ENCODE assay signal across 8 mouse cellular contexts in genomic region chr7:141173323-141173850, GRCm38 (mm10). TPM values are rescaled to one million over a fixed set of nuclear protein-coding genes. Genes with fewer than 3 reads are reported as not detected.
DNase-seq lines count a peak whose midpoint lies in the region; ATAC-seq lines count a peak whose summit lies in the region.

No protein-coding gene starts in this region.

- H3K4me1 ChIP-seq in erythroblast, embryonic 14.5 days (ENCODE audit: control insufficient read depth) = peaks cover 61% of the 10 kb centered on the region
- H3K4me1 ChIP-seq in forebrain, embryonic 14.5 days (ENCODE audit: control insufficient read depth, insufficient read depth, low read length) = peaks cover 7% of the 10 kb centered on the region
- H3K4me1 ChIP-seq in liver, embryonic 13.5 days (replicated peaks) = peaks cover 50% of the 10 kb centered on the region

- peak overlapping the region; percentile 73 for H3K4me2 ChIP-seq in forebrain, embryonic 14.5 days (ENCODE audit: low read length)
- peak overlapping the region; percentile 89 for H3K4me2 ChIP-seq in liver, embryonic 13.5 days

- peak overlapping the region; percentile 77 for H3K9ac ChIP-seq in forebrain, embryonic 14.5 days (ENCODE audit: low read length)
- peak overlapping the region; percentile 79 for H3K9ac ChIP-seq in liver, embryonic 13.5 days

- H3K27me3 ChIP-seq in erythroblast, embryonic 14.5 days (ENCODE audit: control insufficient read depth) = peaks cover 5% of the 10 kb centered on the region
- no peaks in the 10 kb centered on the region for H3K27me3 ChIP-seq in forebrain, embryonic 14.5 days (replicated peaks; ENCODE audit: control insufficient read depth, insufficient read depth, low read length)
- H3K27me3 ChIP-seq in liver, embryonic 13.5 days = peaks cover 3% of the 10 kb centered on the region; the same call in 1 of the 2 replicates

- H3K9me3 ChIP-seq in erythroblast, embryonic 14.5 days (ENCODE audit: control insufficient read depth, low read length) = peaks cover 2% of the 10 kb centered on the region; the same call in 1 of the 2 replicates
- no peaks in the 10 kb centered on the region for H3K9me3 ChIP-seq in forebrain, embryonic 14.5 days (replicated peaks; ENCODE audit: control insufficient read depth, low read length)
- no peaks in the 10 kb centered on the region for H3K9me3 ChIP-seq in liver, embryonic 13.5 days (replicated peaks)

- peak; percentile 26 for DNase-seq in 416B (ENCODE audit: low read depth)
- no peak for DNase-seq in forebrain, embryonic 14.5 days (ENCODE audit: low spot score)
- no peak for DNase-seq in liver, embryonic 13.5 days
- no peak for DNase-seq in left cerebral cortex, adult 18-20 months (ENCODE audit: low spot score in 2 of 2)
- no peak for DNase-seq in adrenal gland, postnatal 10 days
- no peak for DNase-seq in layer of hippocampus, postnatal 36 days

- H3K27ac ChIP-seq in forebrain, embryonic 14.5 days (ENCODE audit: low read depth, low read length) = no peak overlapping the region
- peak overlapping the region; percentile 83 for H3K27ac ChIP-seq in liver, embryonic 13.5 days

- H3K4me3 ChIP-seq in erythroblast, embryonic 14.5 days (replicated peaks) = peak overlapping the region; percentile 77
- H3K4me3 ChIP-seq in forebrain, embryonic 14.5 days (ENCODE audit: low read depth, low read length) = peak overlapping the region; percentile 52
- peak overlapping the region; percentile 70; the same call in 1 of the 2 replicates for H3K4me3 ChIP-seq in liver, embryonic 13.5 days (replicated peaks)

- 90% methylated on average over 5 of the region's 5 CpGs for WGBS in forebrain, embryonic 14.5 days
- WGBS in liver, embryonic 13.5 days (ENCODE audit: insufficient replicate concordance) = 78% methylated on average over 5 of the region's 5 CpGs

- no peaks in the 10 kb centered on the region for H3K36me3 ChIP-seq in erythroblast, embryonic 14.5 days (ENCODE audit: control insufficient read depth)
- no peaks in the 10 kb centered on the region for H3K36me3 ChIP-seq in forebrain, embryonic 14.5 days (ENCODE audit: control insufficient read depth, insufficient read depth, low read length)
- no peaks in the 10 kb centered on the region for H3K36me3 ChIP-seq in liver, embryonic 13.5 days

- no peak for ATAC-seq in erythroblast, adult 5-6 weeks (replicated peaks; ENCODE audit: low FRiP score, poor library complexity, severe bottlenecking)
- ATAC-seq in forebrain, embryonic 14.5 days = no peak
- ATAC-seq in liver, embryonic 13.5 days (ENCODE audit: low read depth) = no peak

RNA-seq across cellular contexts. Expression of gene Rnh1, which starts 0.7 kb away (rescaled TPM):
- polyA plus RNA-seq in erythroblast, embryonic 14.5 days (2012) = 0.48 and 1.5 TPM in 2 replicates
- total RNA-seq in erythroblast, adult 5-6 weeks (2015; ENCODE audit: low replicate concordance) = 11.9 and 13.8 TPM in 2 replicates
- 15.1 and 15.7 TPM in 2 replicates for total RNA-seq in erythroblast, adult 5-6 weeks (2017; ENCODE audit: low replicate concordance)
- 54.7 and 56.7 TPM in 2 replicates for polyA plus RNA-seq in forebrain, embryonic 14.5 days (2014; fragmentation: Nextera tagmentation; extraction: Ambion mirVana)
- 55.0 and 58.0 TPM in 2 replicates for polyA plus RNA-seq in liver, embryonic 13.5 days (2015; fragmentation: Nextera tagmentation; extraction: Ambion mirVana)
- total RNA-seq in left cerebral cortex, adult 18-20 months (2021) = 10 to 100 TPM; 39.0 to 43.2 TPM
- total RNA-seq in adrenal gland, postnatal 10 days (2021) = 100 to 1,000 TPM; 150 to 155 TPM
- total RNA-seq in layer of hippocampus, postnatal 36 days (2021) = 10 to 100 TPM; 36.1 to 40.2 TPM

RNA-seq across cellular contexts. Expression of gene Hras, which starts 20.4 kb away (rescaled TPM):
- 34.0 and 43.9 TPM in 2 replicates for polyA plus RNA-seq in erythroblast, embryonic 14.5 days (2012)
- total RNA-seq in erythroblast, adult 5-6 weeks (2015; ENCODE audit: low replicate concordance) = 3.8 and 24.9 TPM in 2 replicates
- total RNA-seq in erythroblast, adult 5-6 weeks (2017; ENCODE audit: low replicate concordance) = 11.4 and 20.8 TPM in 2 replicates
- polyA plus RNA-seq in forebrain, embryonic 14.5 days (2014; fragmentation: Nextera tagmentation; extraction: Ambion mirVana) = 70.2 and 96.3 TPM in 2 replicates
- 91.5 and 104 TPM in 2 replicates for polyA plus RNA-seq in liver, embryonic 13.5 days (2015; fragmentation: Nextera tagmentation; extraction: Ambion mirVana)
- total RNA-seq in left cerebral cortex, adult 18-20 months (2021) = 100 to 1,000 TPM; 223 to 237 TPM
- 10 to 100 TPM; 87.8 to 91.9 TPM for total RNA-seq in adrenal gland, postnatal 10 days (2021)
- total RNA-seq in layer of hippocampus, postnatal 36 days (2021) = 100 to 1,000 TPM; 209 to 213 TPM

RNA-seq across cellular contexts. Expression of gene Lrrc56, which starts 20.6 kb away (rescaled TPM):
- polyA plus RNA-seq in erythroblast, embryonic 14.5 days (2012) = 19.2 and 22.6 TPM in 2 replicates
- total RNA-seq in erythroblast, adult 5-6 weeks (2015; ENCODE audit: low replicate concordance) = 2.1 TPM in 1 of 2 replicates, not detected in the other
- total RNA-seq in erythroblast, adult 5-6 weeks (2017; ENCODE audit: low replicate concordance) = 0.94 and 1.8 TPM in 2 replicates
- 6.7 and 8.9 TPM in 2 replicates for polyA plus RNA-seq in forebrain, embryonic 14.5 days (2014; fragmentation: Nextera tagmentation; extraction: Ambion mirVana)
- 12.2 and 15.5 TPM in 2 replicates for polyA plus RNA-seq in liver, embryonic 13.5 days (2015; fragmentation: Nextera tagmentation; extraction: Ambion mirVana)
- 1 to 10 TPM; 2.7 to 4.4 TPM for total RNA-seq in left cerebral cortex, adult 18-20 months (2021)
- 1 to 10 TPM; 6.8 to 8.6 TPM for total RNA-seq in adrenal gland, postnatal 10 days (2021)
- 1 to 10 TPM; 4.5 to 5.9 TPM for total RNA-seq in layer of hippocampus, postnatal 36 days (2021)

RNA-seq across cellular contexts. Expression of gene Lmntd2, which starts 40.5 kb away (rescaled TPM):
- polyA plus RNA-seq in erythroblast, embryonic 14.5 days (2012) = 0.28 and 0.51 TPM in 2 replicates
- total RNA-seq in erythroblast, adult 5-6 weeks (2015; ENCODE audit: low replicate concordance) = not detected in 2 replicates
- total RNA-seq in erythroblast, adult 5-6 weeks (2017; ENCODE audit: low replicate concordance) = 0.17 and 1.7 TPM in 2 replicates
- polyA plus RNA-seq in forebrain, embryonic 14.5 days (2014; fragmentation: Nextera tagmentation; extraction: Ambion mirVana) = 0.94 and 0.95 TPM in 2 replicates
- 0.59 and 0.71 TPM in 2 replicates for polyA plus RNA-seq in liver, embryonic 13.5 days (2015; fragmentation: Nextera tagmentation; extraction: Ambion mirVana)
- not detected for total RNA-seq in left cerebral cortex, adult 18-20 months (2021)
- under 1 TPM; 0.27 to 0.55 TPM for total RNA-seq in adrenal gland, postnatal 10 days (2021)
- total RNA-seq in layer of hippocampus, postnatal 36 days (2021) = not detected

RNA-seq across cellular contexts. Expression of gene Rassf7, which starts 42.3 kb away (rescaled TPM):
- 7.3 and 10.7 TPM in 2 replicates for polyA plus RNA-seq in erythroblast, embryonic 14.5 days (2012)
- total RNA-seq in erythroblast, adult 5-6 weeks (2015; ENCODE audit: low replicate concordance) = 1.7 and 6.0 TPM in 2 replicates
- total RNA-seq in erythroblast, adult 5-6 weeks (2017; ENCODE audit: low replicate concordance) = 3.9 and 12.2 TPM in 2 replicates
- 23.7 and 23.8 TPM in 2 replicates for polyA plus RNA-seq in forebrain, embryonic 14.5 days (2014; fragmentation: Nextera tagmentation; extraction: Ambion mirVana)
- polyA plus RNA-seq in liver, embryonic 13.5 days (2015; fragmentation: Nextera tagmentation; extraction: Ambion mirVana) = 23.9 and 26.7 TPM in 2 replicates
- total RNA-seq in left cerebral cortex, adult 18-20 months (2021) = 1 to 10 TPM; 1.4 to 2.5 TPM
- total RNA-seq in adrenal gland, postnatal 10 days (2021) = 1 to 10 TPM; 6.5 to 7.8 TPM
- under 1 TPM; 0.73 to 0.82 TPM for total RNA-seq in layer of hippocampus, postnatal 36 days (2021)
